ENCODE assay signal across 14 mouse cellular contexts in the genomic region with DNA sequence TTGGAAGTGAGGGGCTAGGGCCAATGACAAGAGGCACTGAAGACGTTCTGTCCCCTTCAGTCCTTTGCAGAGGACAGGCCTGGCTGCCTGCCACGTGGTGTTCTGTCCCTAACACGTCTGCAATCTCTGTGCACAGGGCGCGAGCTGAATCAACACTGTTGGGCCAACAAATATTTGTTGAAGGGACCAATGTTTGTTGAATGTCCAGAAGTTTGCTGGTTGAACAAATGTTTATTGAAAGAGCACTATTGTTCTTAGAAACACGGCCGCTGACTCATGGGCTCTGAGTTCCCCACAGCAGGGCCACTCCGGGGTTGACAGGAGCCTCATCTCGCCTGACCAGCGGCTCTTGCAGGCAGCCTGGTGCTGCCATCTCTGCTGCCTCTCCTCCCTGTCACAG.
A peak's percentile ranks its signal among the peaks of the same experiment; 100 is the strongest.
DNase-seq lines count a peak whose midpoint lies in the region; ATAC-seq lines count a peak whose summit lies in the region.
"Had no signal": no experiment of that assay in that cellular context is flagged by ENCODE, and none has a peak within 500 bp of the region (broad histone marks: within the 10 kb centered on the region; RNA-seq: fewer than 3 reads in every experiment).

No protein-coding gene starts in this region.

- no peak overlapping the region for H3K4me2 ChIP-seq in midbrain, embryonic 11.5 days
- no peak overlapping the region for H3K4me2 ChIP-seq in midbrain, embryonic 13.5 days (replicated peaks)
- no peak overlapping the region for H3K4me2 ChIP-seq in lung, embryonic 15.5 days
- no peak overlapping the region for H3K4me2 ChIP-seq in midbrain, embryonic 16.5 days (ENCODE audit: low read length)
- H3K4me2 ChIP-seq: embryonic facial prominence, embryonic 12.5 days; forebrain, embryonic 15.5 days; limb, embryonic 12.5 days had no signal

- H3K4me3 ChIP-seq in midbrain, embryonic 11.5 days (ENCODE audit: low read depth, low read length): no peak overlapping the region
- H3K4me3 ChIP-seq in midbrain, embryonic 13.5 days (replicated peaks): no peak overlapping the region
- no peak overlapping the region for H3K4me3 ChIP-seq in lung, embryonic 15.5 days
- H3K4me3 ChIP-seq in midbrain, embryonic 16.5 days (ENCODE audit: low read depth, low read length): no peak overlapping the region
- H3K4me3 ChIP-seq: embryonic facial prominence, embryonic 12.5 days; forebrain, embryonic 15.5 days; limb, embryonic 12.5 days had no signal

- no peak for ATAC-seq in midbrain, embryonic 11.5 days (ENCODE audit: low FRiP score)
- ATAC-seq in midbrain, embryonic 13.5 days: no peak
- peak; percentile 46; the same call in 1 of the 2 replicates for ATAC-seq in lung, embryonic 15.5 days (ENCODE audit: borderline replicate concordance, extremely low read depth, low FRiP score, low TSS enrichment)
- ATAC-seq in midbrain, embryonic 16.5 days: no peak
- ATAC-seq: forebrain, embryonic 15.5 days had no signal

- H3K27me3 ChIP-seq in midbrain, embryonic 11.5 days (ENCODE audit: control insufficient read depth, insufficient read depth, low read length): no peaks in the 10 kb centered on the region; the same call in 1 of the 2 replicates
- peaks cover 12% of the 10 kb centered on the region for H3K27me3 ChIP-seq in midbrain, embryonic 13.5 days
- peaks cover 54% of the 10 kb centered on the region for H3K27me3 ChIP-seq in lung, embryonic 15.5 days
- H3K27me3 ChIP-seq in midbrain, embryonic 16.5 days (ENCODE audit: control insufficient read depth, insufficient read depth, low read depth, low read length): no peaks in the 10 kb centered on the region
- H3K27me3 ChIP-seq: embryonic facial prominence, embryonic 12.5 days; forebrain, embryonic 15.5 days had no signal

- 62% methylated on average over 10 of the region's 10 CpGs for WGBS in midbrain, embryonic 11.5 days
- WGBS in midbrain, embryonic 13.5 days: 52% methylated on average over 10 of the region's 10 CpGs
- WGBS in large intestine, adult 2 months: 21% methylated on average over 10 of the region's 10 CpGs
- WGBS in lung, embryonic 15.5 days: 20% methylated on average over 10 of the region's 10 CpGs
- WGBS in midbrain, embryonic 16.5 days: 61% methylated on average over 10 of the region's 10 CpGs

- no peaks in the 10 kb centered on the region for H3K36me3 ChIP-seq in midbrain, embryonic 11.5 days (ENCODE audit: control insufficient read depth, insufficient read depth, low read length)
- H3K36me3 ChIP-seq in midbrain, embryonic 13.5 days: no peaks in the 10 kb centered on the region
- H3K36me3 ChIP-seq in lung, embryonic 15.5 days: no peaks in the 10 kb centered on the region
- no peaks in the 10 kb centered on the region for H3K36me3 ChIP-seq in midbrain, embryonic 16.5 days (ENCODE audit: control insufficient read depth, insufficient read depth, low read length)
- H3K36me3 ChIP-seq: embryonic facial prominence, embryonic 12.5 days; forebrain, embryonic 15.5 days; limb, embryonic 12.5 days had no signal

- peak; percentile 79 for DNase-seq in midbrain, embryonic 11.5 days (ENCODE audit: low spot score, missing footprints)
- peak; percentile 14 for DNase-seq in large intestine, adult 2 months (ENCODE audit: low read depth, low spot score)
- peak; percentile 33 for DNase-seq in urinary bladder, postnatal 25 days (ENCODE audit: low spot score)
- no peak for DNase-seq in cerebellum, adult 18-20 months
- DNase-seq: kidney, adult 11 months; kidney, postnatal 4 days; right cerebral cortex, postnatal 4 days; thymus, adult 2 months had no signal

- H3K27ac ChIP-seq in midbrain, embryonic 11.5 days (ENCODE audit: low read depth, low read length): no peak overlapping the region
- H3K27ac ChIP-seq in midbrain, embryonic 13.5 days: no peak overlapping the region
- H3K27ac ChIP-seq in lung, embryonic 15.5 days: no peak overlapping the region
- H3K27ac ChIP-seq in midbrain, embryonic 16.5 days (ENCODE audit: low read length): no peak overlapping the region
- H3K27ac ChIP-seq: embryonic facial prominence, embryonic 12.5 days; forebrain, embryonic 15.5 days; limb, embryonic 12.5 days had no signal

- H3K9ac ChIP-seq in midbrain, embryonic 11.5 days (ENCODE audit: low read length): no peak overlapping the region
- H3K9ac ChIP-seq in midbrain, embryonic 13.5 days (replicated peaks): no peak overlapping the region
- no peak overlapping the region for H3K9ac ChIP-seq in lung, embryonic 15.5 days
- no peak overlapping the region for H3K9ac ChIP-seq in midbrain, embryonic 16.5 days (ENCODE audit: low read depth, low read length)
- H3K9ac ChIP-seq: embryonic facial prominence, embryonic 12.5 days; forebrain, embryonic 15.5 days; limb, embryonic 12.5 days had no signal

- H3K9me3 ChIP-seq in midbrain, embryonic 11.5 days (ENCODE audit: control insufficient read depth, low read length): no peaks in the 10 kb centered on the region
- H3K9me3 ChIP-seq in midbrain, embryonic 13.5 days: no peaks in the 10 kb centered on the region
- no peaks in the 10 kb centered on the region for H3K9me3 ChIP-seq in lung, embryonic 15.5 days
- no peaks in the 10 kb centered on the region for H3K9me3 ChIP-seq in midbrain, embryonic 16.5 days (replicated peaks; ENCODE audit: control insufficient read depth, low read length, poor library complexity, severe bottlenecking)
- H3K9me3 ChIP-seq: embryonic facial prominence, embryonic 12.5 days; forebrain, embryonic 15.5 days; limb, embryonic 12.5 days had no signal

- H3K4me1 ChIP-seq in midbrain, embryonic 11.5 days (ENCODE audit: control insufficient read depth, insufficient read depth, low read length): peaks cover 5% of the 10 kb centered on the region
- H3K4me1 ChIP-seq in midbrain, embryonic 13.5 days (replicated peaks): peaks cover 11% of the 10 kb centered on the region
- H3K4me1 ChIP-seq in lung, embryonic 15.5 days: peaks cover 21% of the 10 kb centered on the region
- peaks cover 12% of the 10 kb centered on the region for H3K4me1 ChIP-seq in midbrain, embryonic 16.5 days (ENCODE audit: control insufficient read depth, insufficient read depth, low read length)

Comparison
In these comparisons a context has a peak if more than half of its experiments do, and no peak if none do; other contexts are left out.
1. DNase-seq: peak in midbrain, embryonic 11.5 days (single experiment), large intestine, adult 2 months (single experiment) and urinary bladder, postnatal 25 days (single experiment); none in cerebellum, adult 18-20 months (0 of 2).